Mouse (Mus musculus): ENCODE results near the gene Jph2.

Jph2 gene

DNA sequence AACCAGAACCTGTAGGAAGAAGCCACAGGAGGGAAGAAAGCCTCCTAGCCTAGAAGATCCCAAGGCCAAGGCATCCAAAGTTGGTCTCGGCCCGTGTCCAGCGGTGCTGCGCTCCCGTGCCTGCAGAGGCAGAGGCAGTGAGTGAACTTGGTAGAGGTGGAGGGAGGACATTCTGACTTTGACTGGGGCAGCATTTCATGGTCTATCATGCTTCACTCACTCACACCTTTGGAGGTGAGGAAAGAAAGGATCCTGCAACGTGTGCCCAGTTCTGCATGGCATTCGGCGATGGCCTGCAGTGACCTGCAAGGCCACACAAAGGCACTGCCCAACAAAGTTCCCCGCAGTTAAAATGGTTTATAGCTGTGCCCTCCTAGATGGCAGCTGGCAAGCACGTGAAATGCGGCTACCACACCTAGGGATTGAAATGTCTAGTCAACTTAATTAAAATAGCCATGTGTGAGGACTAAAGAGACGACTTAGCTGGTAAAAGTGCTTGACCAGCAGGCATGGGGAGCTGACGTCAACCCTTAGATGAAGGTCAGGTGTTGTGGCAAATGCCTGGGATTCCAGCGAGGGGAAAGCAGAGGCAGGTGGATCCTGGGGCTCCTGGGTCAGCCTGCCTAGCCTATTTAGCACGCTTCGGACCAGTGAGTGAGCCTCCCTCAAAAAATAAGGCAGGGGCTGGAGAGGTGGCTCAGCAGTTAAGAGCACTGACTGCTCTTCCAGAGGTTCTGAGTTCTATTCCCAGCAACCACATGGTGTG is 36.8 kb downstream of the Jph2 start:
- no peak for DNase-seq (ENCODE audit: low spot score)

DNA sequence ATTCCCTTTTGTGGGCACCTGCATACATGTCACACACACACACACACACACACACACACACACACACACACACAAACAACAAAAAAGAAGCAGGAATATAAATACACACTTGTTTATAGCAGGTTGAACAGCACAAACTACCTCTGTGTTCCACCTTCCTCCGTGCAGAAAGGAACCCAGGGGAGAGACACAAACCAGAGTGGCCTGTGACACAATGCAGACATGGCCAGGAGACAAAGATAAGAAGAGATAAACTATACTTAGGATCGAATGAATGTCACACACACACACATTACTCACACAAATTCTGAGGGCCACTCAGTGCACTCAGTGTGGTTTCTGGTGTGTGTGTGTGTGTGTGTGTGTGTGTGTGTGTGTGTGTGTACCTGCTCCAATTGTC is 38.5 kb downstream of the Jph2 start:
- DNase-seq (ENCODE audit: low spot score), result no peak

GRCm38 (mm10) chr2:163358662-163359061 is 39.1 kb downstream of the Jph2 start:
- no peak for DNase-seq (ENCODE audit: low spot score)

GRCm38 (mm10) chr2:163356113-163356840 is 41.5 kb downstream of the Jph2 start:
- DNase-seq (ENCODE audit: low spot score), result no peak

DNA sequence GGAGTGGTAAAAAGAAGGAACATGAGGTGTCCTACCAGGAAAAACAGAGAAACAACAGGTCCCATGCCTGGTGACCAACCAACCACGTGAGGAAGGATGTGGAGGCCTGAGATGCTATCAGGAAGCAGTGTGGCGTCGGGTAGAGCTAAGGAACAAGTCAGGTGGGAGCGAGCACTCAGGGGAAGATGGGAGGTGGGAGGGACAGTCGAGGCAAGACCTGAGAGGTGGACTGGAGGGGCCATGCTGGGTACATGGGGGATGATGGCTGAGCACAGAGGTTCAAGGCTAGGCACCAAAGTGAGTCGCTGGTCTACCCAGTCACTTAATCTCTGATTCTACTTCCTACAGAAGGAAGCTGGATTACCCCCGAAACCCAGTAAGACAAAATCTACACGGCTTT is 42.1 kb downstream of the Jph2 start:
- no peak for DNase-seq (ENCODE audit: low spot score)

GRCm38 (mm10) chr2:163353731-163354130 is 44.1 kb downstream of the Jph2 start:
- DNase-seq (ENCODE audit: low spot score), result no peak

DNA sequence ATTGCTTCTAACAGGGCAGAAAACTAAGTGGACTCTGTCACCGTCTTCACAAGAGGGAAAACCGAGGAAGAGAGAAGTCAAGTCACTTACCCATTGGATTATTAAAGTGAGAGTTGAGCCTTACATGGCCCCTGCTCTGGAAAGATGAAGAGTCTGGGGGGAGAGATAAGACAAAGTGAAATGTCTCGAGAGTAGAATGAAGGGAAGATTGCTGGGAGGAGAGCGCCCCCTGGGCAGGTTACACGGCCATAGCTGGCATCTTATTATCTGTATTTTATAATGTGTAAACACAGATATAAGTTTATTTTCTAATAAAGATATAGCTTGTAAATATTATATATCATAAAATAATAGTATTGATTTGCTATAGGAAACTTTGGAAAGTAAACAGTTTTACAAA is 47.4 kb downstream of the Jph2 start:
- DNase-seq (ENCODE audit: low spot score), result no peak

DNA sequence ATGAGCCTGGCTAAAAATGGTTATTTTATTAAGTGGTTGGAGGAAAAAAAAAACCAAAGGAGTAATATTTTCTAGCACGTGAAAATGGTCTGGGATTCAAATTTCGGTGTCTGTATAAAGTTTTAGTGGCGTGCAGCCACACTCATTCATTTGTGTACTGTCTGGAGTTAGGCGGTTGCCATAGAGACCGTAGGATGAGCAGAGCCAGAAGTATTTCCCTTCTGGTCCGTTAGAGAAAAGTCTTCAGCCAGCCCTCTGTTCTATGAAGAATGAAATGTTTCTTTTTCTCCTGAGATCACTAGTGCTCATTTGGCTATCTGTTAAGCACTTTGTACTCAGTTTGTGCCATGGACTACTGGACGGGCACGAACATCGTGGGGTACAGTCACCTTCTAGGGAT is 48.4 kb downstream of the Jph2 start:
- DNase-seq (ENCODE audit: low spot score), result no peak

- DNase-seq (ENCODE audit: low spot score), result no peak
These were observed 49.1 kb downstream of the Jph2 start for GRCm38 (mm10) chr2:163348677-163349076.

GRCm38 (mm10) chr2:163347517-163348184 is 50.1 kb downstream of the Jph2 start:
- no peak for DNase-seq (ENCODE audit: low spot score)

GRCm38 (mm10) chr2:163346497-163346896 is 51.3 kb downstream of the Jph2 start:
- no peak for DNase-seq (ENCODE audit: low spot score)

GRCm38 (mm10) chr2:163344976-163345660 is 52.7 kb downstream of the Jph2 start:
- no peak for DNase-seq (ENCODE audit: low spot score)

DNA sequence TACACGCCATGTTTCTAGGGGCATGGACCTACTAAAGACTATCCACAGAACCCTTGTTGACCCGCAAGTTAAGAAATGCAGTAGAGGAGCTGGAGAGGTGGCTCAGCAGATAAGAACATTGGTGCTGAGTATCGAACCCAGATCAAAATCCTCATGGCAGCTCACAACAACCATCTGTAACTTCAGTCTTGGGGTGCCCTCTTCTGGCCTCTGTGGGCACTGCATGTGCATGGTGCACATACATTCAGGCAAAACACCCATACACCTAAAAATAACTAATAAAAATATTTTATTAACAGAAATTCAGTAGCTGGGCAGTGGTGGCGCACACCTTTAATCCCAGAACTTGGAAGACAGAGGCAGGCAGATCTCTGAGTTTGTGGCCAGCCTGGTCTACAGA is 54.1 kb downstream of the Jph2 start:
- no peak for DNase-seq (ENCODE audit: low spot score)

GRCm38 (mm10) chr2:163340263-163340662 is 57.5 kb downstream of the Jph2 start:
- DNase-seq (ENCODE audit: low spot score), result no peak

- no peak for DNase-seq (ENCODE audit: low spot score)
These were observed 65.3 kb downstream of the Jph2 start for GRCm38 (mm10) chr2:163332368-163333055.

DNA sequence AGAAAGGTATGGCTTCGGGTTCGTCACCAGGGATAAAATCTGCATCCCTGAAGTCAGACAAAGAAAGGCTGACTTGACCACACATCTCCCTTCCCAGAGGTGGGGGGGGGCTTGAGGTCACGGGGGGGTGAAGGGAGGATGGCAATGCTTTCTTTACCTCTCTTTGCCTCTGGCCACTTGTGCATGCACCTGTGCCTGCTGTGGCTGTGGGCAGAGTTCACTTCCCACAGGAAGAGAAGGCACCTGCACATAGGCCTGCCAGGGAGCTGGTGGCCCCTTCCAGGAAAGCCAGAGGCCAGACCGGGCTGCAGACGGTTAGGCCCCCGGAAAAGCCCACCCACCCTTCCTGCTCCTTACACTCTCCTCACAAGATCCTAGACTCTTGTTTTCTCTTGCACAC is 66.4 kb downstream of the Jph2 start:
- DNase-seq (ENCODE audit: low spot score), result no peak

GRCm38 (mm10) chr2:163330742-163331141 is 67.1 kb downstream of the Jph2 start:
- no peak for DNase-seq (ENCODE audit: low spot score)

DNA sequence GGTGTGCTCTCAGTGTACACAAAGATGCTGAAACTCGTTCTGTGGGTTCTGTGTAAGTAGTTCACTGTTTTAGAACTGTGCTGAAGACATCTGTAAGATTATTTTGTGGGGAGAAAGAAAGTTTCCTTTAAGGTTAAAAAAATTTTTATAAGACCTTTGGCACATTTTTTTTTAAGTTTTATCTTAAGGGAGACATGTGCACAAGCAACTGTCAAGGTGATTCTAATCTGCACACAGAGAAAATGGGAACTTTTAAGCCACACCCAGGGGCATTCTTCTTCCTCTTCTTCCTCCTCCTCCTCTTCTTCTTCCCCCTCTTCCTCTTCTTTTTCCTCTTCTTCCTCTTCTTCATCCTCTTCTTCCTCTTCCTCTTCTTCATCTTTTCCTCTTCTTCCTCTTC is 74.6 kb downstream of the Jph2 start:
- DNase-seq (ENCODE audit: low spot score), result no peak

DNA sequence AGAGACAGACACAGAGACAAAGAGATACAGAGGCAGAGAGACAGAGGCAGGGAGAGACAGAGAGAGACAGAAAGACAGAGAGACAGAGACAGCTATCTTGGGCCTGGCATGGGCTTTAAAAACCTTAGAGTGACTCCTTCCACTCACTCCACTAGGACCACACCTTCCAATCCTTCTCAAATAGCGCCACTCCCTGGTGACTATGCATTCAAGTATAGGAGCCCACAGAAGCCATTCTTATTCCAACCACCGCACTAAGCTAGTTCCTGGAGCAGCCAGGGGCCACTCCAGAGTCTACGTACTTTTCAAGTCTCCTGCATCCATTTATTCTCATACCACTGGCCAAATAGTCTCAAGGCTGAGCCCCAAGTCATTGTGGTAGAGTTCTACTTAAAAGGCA is 79.0 kb downstream of the Jph2 start:
- no peak for DNase-seq (ENCODE audit: low spot score)

GRCm38 (mm10) chr2:163317281-163317680 is 80.5 kb downstream of the Jph2 start:
- DNase-seq (ENCODE audit: low spot score), result no peak

DNA sequence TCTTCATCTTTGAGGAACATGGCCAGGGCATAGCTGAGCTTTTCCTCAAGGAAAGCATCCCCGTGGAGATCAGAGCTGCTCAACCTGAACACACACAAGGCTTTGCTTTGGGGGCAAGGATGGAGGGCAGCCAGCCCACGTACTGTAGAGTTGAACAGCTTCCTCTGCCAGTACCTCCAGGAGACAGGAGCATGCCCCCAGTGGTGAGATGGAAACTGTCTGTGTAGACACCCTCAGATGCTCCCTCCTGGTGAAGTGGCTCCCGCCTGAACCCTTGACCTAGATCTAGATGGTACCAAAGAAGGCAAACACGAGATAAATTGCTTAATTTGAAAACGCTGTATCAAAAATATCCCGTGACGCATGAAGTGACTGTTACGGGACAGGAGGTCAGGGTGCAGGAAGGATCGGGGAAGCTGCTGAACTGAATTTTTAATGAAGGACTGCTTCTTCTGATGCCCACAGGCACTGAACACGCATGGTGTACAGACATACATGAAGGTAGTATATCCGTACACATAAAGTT is 87.6 kb downstream of the Jph2 start:
- no peak for DNase-seq (ENCODE audit: low spot score)

DNA sequence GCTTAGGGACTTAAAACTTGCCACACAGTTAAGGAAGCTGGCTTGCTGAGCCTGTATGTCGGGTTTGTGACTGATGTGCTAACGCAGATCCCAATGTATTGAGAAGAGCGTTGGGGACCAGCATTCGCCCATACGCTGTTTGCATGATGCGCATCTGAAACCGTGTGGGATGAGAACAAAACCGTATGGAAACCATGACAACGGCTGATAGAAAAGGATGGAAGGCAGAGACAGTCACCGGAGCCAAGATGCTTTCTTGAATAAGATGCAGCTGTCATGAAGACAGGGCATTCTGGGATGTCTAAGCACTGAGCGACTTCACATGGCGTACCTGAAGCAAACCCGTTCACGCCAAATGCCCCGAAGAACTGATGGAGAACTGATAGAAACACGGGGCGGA is 88.4 kb downstream of the Jph2 start:
- DNase-seq (ENCODE audit: low spot score), result no peak
